Mouse (Mus musculus): ENCODE data around the gene Ext2.
A peak's percentile ranks its signal among the peaks of the same experiment; 100 is the strongest.

The Ext2 gene

DNA sequence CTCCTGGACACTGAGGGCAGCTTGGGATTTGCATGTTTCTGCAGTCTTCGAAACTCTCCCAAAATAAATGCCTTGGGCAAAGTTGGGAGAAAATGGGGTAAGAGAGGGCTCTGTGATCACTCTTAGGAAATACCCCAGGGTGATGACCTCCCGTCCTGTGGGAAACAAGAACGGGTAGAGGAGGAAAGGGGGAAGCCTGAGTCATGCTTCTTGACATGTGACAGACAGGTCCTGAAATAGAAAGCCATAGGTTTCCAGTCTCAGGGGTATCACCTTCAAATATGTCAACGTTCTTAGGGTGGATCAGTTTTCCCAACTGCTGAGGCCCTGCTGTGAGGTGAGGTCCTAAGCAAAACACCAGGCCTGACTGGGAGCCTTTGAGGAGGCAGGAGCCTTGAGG lies 46.9 kb downstream of the Ext2 start:
- no peak for DNase-seq

DNA sequence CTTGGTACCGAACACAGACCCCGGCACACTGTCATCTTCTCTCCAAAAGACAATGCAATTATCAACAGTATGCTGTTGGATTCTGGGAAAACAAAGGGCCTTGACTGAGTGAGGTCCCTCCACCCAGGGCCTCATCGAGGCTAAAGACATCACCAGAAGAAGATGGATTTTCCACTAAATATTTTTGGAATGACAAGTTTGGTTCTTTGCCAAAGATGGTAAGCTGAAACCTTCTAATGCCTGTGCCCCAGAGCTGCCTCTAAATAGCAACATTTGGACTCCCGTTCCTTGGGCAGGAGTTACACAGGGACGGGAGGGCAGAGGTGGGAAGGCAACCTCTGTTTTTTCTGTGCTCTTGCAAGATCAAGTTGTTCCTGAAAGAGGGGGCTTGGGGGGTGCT lies 47.4 kb downstream of the Ext2 start:
- DNase-seq, result no peak

DNA sequence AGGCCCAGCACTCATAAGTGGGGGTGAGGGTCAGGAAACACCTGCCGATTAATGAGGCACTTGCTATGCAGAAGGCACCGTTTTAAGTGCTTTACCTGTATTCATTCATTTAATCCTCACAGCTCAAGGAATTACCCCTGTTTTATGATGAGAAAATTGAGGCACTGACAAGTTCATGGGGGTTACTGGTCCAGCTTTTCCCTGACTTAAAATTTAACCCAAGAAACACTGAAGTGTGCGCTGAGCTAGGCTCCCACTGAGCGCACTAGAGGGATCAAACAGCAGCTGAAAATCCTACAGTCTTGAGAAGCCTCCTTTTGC lies 49.6 kb downstream of the Ext2 start:
- DNase-seq, result no peak

DNA sequence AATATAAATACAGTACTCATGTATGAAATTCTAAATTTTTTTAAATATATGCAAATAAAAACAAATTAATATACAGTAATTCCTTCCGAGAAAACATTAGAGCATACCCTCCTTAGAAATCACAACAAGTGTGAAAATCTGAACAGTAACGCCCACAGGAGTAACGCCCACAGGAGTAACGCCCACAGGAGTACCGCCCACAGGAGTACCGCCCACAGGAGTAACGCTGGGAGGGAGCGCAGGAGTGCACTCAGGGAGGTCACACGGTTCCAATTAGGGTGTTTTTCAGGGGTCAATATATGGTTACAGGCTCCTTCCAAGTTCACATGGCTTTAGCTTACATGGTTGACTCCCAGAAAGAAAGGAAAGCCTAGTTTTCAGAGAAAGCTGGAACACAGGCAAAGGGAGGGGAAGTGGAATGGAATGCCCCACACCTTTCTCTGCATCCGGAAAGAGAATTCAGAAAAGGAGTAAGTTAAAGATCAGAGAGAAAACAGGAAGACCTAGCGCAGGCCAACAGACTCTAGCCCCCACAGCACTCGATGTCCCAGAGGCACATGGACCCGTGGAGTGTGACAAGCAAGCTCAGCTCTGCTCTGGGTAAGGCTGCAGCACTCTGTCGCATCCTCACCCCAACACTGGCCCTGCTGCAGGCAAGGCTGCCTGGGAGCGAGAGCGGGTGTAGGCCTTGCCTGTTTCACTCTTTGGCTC lies 50.2 kb downstream of the Ext2 start:
- no peak for DNase-seq

DNA sequence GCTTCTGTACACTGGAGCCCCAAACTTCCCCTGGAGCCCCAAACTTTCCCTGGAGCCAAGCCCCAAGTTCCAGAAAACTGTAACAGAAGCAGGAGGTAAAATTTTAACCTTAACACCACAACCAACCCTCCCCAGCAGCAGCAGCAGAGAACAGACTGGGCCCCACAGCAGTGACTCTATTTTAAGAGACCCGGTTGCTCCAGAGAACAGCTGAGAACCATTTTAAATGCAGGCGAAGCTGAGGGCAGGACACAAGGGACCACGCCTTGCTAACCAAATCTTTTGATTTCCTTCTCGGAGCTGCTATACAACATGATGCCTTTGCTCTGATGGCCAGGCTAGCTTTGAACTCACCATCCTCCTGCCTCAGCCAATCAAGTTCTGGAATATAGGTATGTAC lies 51.5 kb downstream of the Ext2 start:
- DNase-seq, result no peak

DNA sequence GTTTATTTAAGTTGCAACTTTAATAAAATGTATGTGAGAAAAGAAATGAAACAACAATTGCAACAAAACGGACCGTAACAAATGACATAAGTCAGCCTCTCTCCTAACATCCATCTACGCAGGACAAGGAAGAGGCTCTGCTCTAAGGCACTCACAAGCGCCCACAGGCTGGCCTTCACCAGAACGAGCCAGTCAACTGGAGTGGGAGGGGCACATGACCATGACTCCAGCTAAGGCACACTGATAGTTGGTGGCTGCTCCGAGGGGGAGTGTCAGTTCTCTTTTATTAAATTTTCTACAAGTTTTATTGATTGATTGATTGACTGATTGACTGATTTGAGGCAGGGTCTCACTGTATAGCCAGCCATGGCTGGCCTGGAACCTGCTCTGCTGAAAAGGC lies 52.5 kb downstream of the Ext2 start:
- DNase-seq, result no peak

DNA sequence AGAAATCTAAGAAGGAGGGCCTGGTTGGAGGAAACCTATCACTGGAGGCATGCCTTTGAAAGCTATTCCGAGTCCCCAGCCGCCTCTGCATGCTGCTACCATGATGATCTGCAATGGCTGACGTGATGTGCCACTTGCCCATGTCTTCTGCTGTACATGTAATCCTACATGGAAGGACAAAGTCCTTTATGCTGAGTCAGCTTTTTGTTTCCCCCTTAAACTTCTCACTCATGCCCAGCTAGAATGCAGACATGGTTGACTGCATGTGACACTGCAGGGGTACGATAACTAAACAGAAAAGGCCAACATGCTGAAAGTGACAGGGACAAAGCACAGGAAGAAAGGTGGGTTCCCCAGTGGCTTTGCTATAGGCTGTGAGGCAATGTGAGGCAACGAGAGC lies 56.6 kb downstream of the Ext2 start:
- no peak for DNase-seq

DNA sequence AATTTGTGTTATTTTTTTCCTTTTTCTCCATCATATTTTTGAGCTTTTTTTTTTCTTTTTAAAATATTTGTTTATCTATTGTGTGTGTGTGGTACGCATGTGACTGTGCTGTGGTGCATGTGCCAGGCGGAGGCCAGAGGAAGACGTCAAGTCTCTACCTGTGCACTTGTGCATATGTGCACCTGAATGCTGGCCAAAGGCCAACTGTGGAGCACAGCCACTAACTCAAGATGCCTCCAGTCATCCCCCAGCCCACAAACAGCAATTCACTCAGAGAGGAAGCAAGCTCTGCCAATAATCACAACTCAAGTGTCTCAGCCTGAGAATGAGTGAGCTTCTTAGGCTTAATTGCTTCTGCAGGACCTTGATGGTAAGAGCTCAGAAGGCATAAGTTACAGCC lies 58.2 kb downstream of the Ext2 start:
- DNase-seq, result no peak

DNA sequence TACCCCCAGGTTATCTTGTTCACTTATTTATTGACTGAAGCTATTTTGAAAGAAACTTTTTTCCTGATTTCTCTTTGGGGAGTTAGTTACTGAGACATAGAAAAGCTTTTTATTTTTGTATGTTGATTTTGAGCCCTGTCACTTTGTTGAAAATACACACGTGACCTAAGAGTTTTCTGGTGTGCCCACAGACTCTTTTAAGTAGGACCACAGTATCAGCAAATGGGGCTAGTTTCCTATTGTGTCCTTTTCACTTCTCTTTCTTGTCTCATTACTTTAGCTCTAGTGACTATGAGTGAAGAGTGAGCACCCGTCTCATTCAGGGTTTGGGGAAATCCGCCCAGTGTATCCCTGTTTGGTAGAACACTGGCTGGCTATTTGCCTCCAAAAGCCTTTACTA lies 62.0 kb downstream of the Ext2 start:
- DNase-seq, result no peak

DNA sequence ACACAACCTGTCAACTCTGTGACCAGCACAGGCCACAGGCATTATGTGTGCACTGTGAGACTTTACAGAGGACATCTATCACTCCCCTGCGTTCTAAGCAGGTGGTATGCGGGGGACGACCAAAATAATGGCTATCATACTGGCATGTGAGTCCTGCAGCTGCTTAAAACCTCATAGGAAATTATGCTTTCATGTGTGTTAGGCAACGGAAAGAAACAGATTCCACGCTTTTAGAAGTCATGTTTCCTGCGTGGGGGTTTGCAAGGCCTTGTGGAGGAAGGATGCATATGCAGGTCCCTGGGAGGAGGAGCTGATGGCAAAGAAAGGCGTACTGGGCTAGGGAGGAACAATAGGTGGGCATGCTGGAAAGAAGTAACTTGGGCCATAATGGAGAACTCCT lies 63.2 kb downstream of the Ext2 start:
- DNase-seq, result peak; percentile 24

DNA sequence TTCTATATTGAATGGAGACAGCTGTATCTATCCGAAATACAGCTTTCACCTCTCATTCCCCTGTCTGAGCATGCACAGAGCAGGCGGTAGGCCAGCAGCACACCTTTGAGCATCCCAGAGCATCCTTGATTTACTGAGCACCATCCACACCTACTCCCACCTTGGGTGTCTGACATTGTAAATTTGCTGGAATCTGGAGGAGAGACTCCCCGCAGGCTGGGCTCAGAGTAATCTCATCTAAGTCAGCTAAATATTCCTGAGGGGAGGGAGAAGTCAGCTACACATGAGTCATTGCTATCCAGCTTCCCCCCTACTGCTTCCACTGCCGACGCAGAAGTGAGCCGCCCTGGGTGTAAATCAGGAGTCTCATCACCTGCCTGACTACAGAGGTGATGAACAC lies 64.1 kb downstream of the Ext2 start:
- peak; percentile 65 for DNase-seq

DNA sequence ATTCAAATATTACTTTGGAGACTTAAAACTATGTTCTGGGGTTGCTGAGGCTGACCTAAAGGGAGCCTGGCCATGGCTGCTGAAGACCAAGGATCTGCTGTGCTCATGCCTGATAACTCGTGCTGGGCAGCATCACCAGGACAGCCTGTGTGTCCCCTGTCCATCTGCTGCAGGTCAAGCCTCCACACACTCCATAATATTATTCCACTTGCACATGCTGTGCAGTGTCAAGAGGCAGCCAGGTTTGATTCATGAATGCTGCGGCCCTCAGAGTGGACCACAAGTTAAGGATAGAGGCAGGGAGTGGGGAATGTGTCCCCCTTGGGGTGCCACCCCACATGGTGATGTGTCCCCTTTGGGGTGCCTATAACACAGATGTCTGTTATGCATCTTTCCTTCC lies 68.0 kb downstream of the Ext2 start:
- no peak for DNase-seq

DNA sequence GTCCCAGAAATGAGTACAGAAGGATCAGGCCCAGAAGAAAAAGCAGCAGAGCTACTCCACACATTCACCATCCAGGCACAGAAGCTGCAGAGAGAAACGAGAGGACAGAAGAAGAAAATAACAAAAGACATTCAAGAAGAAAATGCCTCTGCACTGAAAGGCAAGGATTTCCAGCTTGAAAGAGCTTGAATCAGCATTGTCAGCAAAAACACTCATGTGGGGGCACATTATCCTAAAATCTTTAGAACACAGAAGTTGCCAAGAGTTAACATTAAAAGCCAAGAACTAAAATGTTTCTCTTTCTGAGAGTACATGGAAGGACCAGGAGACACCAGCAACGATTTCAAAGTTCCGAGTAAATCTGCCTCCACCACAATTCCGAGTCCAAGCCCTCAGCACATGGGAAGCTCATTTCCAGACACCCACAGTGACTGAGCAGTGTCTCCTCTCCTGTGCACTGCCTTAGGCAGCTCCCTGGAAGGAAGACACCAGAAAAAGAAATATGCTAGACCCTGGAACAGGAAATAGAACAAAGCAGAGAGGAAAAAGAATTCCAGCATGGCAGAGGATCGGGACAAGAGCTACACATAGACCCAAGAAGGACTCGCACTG lies 69.1 kb downstream of the Ext2 start:
- DNase-seq, result no peak

DNA sequence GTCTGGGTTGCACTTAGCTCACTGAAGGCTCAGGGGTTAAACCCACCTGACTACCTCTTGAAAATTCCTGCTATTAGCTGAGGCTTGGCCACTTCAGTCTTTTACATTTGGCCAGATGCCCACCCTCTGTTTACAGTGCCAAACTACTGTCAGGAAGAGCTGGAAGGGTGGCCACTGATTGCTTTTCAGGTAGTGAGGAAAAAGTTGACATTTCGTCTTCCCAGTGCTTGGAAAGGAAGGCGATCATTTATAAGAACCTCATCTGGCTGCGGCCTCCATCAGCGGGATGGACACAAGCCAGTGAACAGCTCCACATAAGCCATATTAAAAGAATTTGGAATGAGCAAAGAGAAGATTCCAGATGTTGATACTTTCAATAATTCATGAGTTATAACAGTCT lies 72.7 kb downstream of the Ext2 start:
- no peak for DNase-seq

DNA sequence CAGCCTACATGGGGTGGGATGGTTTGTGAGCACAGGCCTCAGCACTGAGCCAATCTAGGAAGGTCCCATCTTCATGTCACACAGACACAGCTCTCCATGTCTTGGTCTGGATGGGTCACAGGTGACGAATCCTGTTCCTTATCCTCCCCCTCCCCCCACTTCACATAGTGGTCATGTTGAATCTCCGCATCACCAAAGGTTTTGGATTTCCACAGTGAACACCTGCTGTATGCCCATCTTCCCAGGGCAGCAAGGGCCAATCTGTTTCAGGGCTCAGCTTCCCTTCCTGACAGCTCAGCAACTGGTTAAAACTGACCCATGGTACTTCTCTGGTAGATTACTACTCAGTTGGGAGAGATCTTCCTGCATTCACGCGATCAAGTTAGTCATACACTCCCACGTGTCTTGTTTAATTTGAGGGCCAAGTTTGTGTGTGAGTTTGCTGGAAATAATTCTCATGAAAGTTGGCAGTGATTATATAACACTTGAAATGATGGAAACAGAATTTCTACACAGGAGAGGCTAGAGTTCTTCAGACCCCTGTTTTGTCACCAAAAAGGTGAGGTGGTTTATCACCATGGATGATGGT lies 74.7 kb downstream of the Ext2 start:
- DNase-seq, result no peak

DNA sequence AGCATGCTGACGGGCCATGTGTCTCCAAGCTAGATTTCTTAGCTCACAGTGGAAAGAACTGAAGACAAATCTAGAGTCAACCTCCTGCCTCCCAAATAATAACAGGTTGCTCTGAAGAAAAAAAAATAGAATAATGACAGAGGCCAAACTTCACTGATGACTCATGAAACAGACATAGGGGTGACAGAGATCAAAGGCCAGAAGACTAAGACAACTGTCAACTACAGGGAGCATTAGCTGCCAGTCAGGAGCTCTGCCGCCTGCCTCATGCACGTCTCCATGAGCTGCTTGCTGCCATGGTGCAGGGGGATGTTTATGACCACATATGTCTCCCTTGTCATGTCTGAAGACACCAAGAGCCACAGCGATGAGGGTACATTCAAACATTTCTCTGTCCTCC lies 75.7 kb downstream of the Ext2 start:
- no peak for DNase-seq

DNA sequence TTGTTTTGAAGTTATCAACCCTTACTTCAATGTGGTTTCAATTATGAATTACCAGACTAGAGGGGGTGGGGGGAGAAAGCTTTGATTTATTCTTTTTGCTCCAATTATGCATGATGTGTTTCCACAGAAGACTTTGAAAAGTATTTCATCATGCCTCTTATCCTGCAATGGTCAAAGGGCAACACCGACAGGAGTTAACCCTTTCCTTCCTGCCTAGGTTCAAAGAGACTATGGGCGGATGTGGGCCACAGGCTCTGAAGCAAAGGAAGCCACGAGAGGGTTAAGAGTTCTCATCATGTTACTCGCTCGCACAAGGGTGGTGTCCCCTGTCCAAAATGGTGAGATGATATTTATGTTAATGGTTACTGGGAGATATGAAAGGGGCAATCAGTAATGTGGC lies 76.2 kb downstream of the Ext2 start:
- DNase-seq, result no peak

DNA sequence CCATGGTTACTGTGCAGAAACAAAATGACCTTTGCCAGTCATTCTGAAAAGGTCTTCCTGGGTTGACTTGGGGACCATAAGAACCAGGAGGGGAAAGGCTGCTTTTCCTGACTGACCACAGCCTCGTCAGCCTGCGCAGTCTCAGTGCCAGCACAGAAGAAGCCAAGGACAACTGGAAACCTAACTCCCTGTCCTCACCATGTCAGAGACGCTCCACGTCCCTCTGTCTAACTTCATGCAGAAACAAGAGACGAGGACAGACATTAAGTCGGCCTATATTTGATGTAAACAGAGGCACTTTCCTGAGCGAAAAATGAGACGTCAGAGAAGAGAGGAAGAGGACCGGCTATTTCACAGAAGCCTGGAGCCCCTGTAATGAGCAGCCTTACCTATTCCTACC lies 76.6 kb downstream of the Ext2 start:
- no peak for DNase-seq

DNA sequence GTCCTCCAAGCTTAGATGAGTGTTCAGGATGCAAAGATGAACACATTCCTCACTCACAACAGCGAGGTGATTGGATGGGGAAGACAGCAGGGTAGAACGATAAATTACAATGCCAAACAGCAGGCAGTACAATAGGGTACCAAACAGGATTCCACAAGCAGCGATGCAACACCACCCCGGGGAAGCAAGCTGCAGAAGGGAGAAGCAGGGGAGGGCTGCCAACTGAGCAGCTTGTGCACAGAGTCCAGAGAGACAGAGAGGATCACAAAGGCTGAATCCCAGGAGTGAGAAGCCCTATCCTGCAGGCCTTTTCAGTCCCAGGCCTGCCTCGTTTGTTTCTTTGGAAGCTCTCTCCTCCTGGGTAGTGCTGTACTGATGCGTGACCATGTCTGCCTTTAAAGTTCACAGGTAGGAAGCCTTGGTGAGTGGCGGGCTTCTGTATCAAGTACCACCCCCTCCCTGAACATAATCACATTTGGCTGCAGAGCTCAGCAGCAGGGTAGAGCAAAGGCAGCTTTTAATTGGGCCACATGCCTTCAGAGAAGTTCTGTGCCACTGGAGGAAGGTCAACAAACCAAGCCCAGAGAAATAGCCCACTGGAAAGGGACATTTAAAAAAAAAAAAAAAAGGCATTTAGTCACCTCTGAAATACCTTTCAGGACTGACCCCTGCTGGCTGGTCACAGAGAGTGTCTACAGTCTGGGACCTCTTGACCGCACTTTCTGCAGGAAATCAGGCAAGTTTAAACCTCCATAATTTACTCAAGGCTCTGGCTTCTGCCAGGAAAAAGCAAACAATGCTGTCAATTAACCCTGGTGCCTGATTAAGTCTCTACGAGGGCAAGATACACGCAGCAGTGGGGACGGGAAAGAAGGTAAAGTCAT lies 77.8 kb downstream of the Ext2 start:
- no peak for DNase-seq

DNA sequence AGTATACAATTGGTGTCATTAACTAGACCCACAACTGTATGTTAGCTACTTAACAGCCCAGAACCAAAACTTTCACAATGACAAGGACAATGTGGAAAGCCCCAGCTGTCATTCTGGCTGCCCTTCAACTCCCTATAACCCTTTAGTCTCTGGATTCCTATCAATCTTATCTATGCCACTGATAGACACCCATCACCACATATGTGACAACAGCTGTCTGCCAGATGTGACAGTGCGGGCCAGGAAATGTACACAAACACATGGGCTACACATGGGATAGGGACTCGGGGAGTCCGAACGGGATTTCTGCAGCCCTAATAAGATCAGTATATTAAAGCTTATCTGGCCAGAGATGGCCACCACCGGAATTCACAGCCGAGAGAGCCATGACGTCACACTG lies 80.7 kb downstream of the Ext2 start:
- DNase-seq, result no peak

DNA sequence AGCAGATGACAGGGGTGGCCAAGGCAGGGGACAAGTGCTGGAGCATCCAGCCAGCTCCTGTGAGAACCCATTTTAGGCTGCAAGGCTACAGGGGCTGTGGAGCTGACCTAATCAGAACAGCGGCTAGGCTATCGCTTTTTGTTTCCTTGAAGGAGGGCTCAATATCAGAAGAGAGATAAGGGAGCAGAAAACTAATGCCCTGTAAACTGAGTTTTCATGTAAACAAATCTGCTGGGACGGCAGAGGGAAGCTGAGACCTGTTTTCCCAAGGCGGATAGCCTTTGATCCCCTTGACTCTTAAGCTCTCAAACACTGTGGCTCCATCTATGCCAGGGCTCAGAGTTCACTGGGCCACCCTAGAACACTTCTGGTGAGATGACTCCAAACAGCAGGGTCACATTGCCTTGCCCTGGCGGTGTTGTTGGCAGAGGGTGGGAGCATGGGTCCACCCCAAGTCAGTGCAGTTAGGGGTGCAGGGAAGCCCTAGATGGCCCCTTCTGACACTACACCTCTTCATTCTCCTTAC lies 83.3 kb downstream of the Ext2 start:
- DNase-seq, result no peak

DNA sequence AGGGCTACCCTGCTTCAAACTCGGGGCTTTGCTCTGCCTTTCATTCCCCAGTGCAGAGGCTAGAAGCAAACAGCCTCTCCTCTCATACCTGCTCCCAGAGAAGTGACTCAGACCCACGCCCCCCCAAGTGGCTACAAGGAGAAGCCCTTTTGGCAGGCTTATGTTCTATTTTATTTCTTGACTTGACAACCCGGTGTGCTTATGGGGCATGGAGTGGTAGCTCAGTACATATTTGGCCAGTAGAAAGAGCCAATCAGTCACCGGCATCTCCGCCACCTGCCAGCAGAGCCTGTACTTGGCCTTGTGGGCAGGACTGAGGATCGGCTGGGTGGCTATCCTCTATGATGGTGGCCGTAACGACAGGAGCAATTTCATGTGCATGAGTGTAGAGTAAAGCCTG lies 85.2 kb downstream of the Ext2 start:
- DNase-seq, result no peak

DNA sequence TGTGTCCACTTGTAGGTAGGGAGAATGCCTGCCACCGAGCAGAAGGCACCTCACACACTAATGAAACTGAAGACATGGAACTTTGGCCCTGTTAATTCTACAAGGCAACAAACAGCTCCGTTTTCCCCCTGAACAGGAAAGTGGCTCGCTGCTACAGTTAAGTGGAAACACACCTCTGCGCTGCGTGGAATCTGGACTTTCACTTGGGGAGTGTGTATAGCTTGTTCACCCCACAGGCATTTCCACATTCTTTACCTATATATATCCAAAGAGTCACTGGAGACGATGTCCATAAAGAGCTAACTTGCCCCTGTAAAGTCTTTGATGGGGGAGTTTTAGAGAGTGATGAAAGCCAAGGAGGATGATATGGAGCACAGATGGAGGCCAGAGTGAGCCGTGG lies 89.7 kb downstream of the Ext2 start:
- DNase-seq, result no peak

DNA sequence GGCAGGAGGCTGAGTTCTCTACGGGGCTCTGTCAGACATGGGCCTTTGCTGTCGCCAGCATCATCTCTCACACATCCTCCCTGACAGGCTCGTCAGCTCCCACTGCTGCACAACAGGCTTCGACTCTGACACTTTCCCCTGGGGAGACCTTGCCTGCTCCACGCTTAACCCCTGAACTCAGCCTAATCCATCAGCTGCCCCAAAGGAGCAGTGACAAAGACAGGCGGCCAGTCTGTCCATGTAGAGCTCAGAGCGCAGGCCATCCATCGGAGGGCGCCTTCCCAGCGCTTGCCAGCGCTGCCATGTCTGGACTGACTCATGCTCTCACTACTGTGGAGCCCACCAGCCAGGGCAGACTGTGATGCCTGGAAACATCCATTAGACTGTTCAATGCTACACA lies 92.8 kb downstream of the Ext2 start:
- no peak for DNase-seq
